Mouse (Mus musculus) cerebellum, adult 9-11 months (tissue): ENCODE results near the gene Gm15013.
"Not testable (repeated sequence)": the region's sequence is repeated elsewhere in the genome, so short reads cannot be mapped to it uniquely, and the experiment has no call there.

Experiments
- DNase-seq: peaks from one replicate; pipeline ENCODE4 v3.0.0; 2022

Gm15013 gene

DNA sequence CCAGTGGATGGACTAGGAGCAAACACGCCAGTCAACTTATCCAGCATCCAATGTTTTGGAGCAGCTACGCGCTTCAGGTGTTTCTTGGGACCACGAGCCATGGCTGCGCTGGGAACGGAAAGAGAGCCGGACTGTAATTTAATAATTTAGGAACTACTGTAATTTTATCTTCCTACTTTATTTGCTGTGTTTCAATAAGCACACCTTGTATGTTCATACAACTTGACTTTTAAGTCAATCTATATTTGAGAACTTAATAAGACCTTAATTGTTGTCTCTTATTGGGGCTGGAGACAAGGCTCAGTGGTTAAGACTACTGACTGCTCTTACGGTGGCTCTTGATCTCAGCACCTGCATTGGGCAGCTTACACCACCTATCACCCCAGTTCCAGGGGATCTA lies at the start of gene Gm15013:
TSS of gene Gm15013 (minus strand) at position 101 of the 400 bp plus-strand sequence.
- DNase-seq, result no peak

DNA sequence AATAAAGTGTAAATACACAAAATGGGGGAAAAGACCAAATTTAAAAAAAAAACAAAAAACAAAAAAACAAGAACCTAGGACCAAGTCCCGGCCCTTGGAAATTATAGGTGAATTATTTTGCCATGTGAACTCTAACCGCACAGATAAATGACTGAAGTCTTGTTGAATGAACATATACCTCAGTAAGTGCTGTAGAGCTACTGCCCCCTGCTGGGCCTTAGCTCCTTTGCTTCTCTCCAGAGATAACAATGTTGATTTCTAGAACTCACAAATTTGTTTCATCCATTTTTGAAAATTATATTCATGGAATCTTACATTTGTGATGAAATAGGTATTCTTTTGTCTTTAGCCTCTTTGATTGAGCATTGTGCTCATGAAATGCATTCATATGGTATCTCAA lies 48.3 kb upstream of the Gm15013 start:
- DNase-seq, result no peak

DNA sequence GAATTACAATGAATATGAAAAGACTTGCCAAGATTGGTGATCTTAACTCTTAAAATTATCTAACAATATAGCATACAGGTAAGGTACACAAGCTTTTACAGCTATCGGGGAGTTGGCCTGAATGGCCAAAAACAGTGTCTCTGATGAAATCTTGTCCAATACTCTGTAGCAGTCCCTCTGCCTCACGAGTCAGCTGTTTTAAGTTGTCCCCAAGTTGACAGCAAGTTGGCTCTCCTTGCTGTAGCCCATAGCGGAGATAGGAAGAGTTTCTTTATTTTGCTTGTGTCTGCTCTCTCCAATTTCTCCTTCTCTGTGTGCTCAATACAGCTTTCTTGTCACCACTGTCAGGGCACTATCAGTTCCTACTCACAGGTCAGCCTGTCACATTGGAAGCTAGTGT lies 44.4 kb upstream of the Gm15013 start:
- DNase-seq, result not testable (repeated sequence)

DNA sequence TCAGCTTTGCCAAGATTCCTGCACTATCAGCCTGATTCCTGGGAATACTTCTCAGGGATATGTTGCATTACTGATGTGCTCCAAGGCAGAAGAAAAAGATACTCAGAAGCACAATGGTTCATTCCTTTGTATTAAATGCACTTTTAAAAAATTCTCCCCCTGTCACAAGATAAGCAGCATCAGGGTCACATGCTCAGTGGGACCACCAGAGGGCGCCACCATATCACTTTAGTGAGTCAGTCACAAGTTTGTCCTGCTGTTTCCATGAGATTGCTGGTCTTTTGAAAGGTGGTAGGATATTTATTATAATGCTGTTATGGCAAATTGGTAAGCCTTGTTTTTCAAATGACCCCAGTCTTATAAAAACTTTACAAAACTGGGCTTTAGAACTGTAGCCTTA lies 37.6 kb upstream of the Gm15013 start:
- DNase-seq, result peak; percentile 13

DNA sequence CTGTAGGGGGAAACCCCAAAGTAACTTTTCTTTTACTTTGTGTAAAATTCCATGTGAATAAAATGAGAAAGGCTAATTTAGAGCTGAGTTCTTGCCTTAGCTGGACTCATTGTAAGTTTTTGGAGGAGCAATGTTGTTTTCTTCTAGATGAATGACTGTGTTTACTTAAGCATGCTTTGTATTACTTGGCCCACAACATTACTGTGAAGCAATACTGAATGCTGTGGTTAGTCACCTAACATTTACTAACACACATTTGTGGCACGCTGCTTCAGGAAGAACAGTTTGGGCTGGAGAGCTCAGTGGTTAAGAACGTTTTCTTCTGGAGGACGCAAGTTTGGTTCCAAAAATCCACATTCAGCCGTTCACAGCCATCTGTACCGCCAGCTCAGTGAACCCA lies 22.8 kb upstream of the Gm15013 start:
- no peak for DNase-seq

DNA sequence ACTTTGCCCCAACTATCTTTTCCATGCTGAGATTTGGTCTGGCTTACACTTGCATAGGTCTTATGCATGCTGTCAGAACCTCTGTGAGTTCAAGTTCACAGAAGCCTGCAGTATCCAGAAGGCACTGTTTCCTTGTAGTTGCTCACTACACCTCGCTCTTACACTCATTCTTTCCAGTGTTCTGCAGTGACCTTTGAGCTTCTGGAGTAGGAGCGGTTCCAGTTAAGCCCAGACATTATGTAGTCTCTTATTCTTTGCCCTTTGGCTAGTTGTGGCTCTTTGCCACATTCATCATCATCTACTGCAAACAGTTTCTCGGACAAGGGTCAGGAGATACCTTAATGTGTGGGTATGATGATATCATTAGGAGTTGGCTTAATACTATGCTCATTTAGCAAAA lies 16.3 kb upstream of the Gm15013 start:
- DNase-seq, result no peak

DNA sequence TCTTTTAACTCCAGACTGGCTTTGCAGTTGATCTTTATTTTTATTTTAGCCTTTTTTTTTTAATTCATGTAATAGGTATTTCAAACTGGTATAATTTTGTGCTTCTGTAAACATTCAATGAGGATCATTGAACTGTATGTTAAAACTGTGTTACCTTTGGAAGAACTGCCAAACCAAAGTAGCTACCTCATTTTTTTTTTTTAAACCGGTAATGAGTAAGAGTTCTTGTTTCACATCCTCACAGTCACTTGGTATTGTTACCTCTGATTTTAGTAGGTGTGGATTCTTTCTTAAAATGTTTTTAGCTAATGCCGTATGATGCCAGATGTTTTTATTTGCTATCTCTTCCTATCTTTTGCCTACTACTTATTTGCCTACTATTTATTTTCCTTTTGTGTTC lies 8.1 kb upstream of the Gm15013 start:
- DNase-seq, result no peak

DNA sequence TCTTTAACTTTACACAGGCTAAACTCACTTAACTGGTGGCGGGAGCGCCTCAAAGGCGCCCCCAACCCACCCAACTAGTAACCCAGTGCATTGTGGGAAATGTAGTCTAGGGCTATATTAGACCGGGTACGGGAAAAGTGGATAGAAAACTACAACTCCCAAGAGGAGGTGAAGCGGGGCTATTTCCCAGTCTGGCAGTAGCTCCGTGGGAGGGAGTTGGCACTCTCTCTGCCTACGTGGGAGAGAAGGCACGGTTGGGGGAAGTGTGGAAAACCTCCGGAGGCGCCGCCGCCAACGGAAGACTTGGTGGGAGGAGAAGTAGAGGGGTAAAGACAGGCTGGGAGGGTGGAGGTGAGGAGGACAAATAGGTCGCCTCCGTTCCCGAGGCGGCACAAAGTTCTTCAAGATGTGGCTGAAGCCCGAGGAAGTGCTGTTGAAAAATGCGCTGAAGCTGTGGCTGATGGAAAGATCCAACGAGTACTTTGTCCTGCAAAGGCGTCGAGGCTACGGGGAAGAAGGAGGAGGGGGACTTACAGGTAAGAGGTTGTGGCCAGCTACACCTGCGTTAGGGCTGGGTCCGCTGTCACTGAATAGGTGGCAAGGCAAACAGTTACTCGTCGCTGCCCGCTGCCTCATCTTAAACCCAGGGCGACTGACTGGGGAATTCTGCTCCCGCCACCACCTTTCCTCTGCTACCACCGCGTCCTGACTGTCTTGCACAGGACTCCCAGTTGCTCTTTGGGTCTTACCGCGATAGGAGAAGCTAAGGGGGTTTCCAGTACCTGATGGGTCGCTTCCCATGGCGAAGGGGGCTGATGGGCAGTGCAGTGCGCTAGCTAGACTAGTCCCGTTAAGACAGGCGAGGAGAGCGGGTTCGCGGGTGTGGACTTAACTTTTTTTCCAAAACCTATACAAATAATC lies 29.2 kb downstream of the Gm15013 start, which contains the start of gene Tbc1d8b:
TSS of gene Tbc1d8b (plus strand) at position 222 of the 921 bp plus-strand sequence.
- peak; percentile 90 for DNase-seq

DNA sequence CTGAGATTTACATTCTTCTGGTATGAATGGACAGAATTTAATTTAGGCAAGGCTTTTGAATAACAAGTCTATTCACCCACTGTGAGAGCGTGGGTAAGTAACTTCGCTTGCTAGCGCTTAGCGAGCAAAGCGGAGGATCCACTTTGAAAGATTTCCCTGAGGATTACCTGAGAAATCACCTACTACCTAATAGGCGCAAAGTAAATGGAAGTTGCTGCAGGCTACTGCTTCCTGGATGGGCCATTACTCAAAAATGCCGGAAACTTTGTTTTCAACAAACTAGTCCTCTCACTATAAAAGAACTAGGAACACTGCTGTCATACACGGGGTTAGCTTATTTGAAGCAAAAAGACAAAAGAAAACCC lies 29.9 kb downstream of the Gm15013 start:
- peak; percentile 5 for DNase-seq

DNA sequence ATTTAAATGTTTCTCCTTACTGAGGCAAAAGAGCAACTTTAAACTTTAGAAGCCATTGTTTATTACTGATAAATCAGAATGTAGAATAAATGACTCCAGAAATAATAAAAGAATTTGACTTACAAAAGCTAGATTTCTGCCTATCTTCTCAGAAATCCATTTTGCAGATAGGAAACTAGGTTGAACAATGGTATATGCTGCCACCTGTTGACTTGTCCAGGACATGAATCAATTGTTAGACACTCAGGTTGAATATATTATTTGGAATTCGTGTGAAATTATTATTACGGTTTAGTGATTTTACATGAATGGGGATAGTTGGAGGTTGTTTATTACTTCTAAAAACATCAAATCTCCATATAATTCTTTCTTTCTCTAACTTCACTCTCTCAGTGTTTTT lies 48.5 kb downstream of the Gm15013 start:
- DNase-seq, result no peak
